Mouse (Mus musculus): Measurements from ENCODE around the gene Smim22. TPM values are rescaled to one million over a fixed set of nuclear protein-coding genes. Genes with fewer than 3 reads are reported as not detected.

Gene Smim22
- total RNA-seq, 2 experiments from 2014 or later, result not detected

Other genes starting within 250 kb of the Smim22 start
- gene Cdip1, start 217.0 kb upstream of the Smim22 start, total RNA-seq (2021), result 100 to 1,000 TPM; 188 to 191 TPM
- gene 4930562C15Rik, start 171.9 kb upstream of the Smim22 start, total RNA-seq (2021), result not detected
- 10 to 100 TPM; 80.1 to 84.6 TPM for gene Ubald1, start 127.0 kb upstream of the Smim22 start, total RNA-seq (2021)
- 100 to 1,000 TPM; 190 to 194 TPM for gene Mgrn1, start 121.0 kb upstream of the Smim22 start, total RNA-seq (2021)
- gene Nudt16l1, start 68.5 kb upstream of the Smim22 start, total RNA-seq (2021), result 10 to 100 TPM; 75.5 to 77.1 TPM
- 10 to 100 TPM; 57.1 to 58.6 TPM for gene Anks3, start 43.1 kb upstream of the Smim22 start, total RNA-seq (2021)
- not detected for gene Sept12, start 9.4 kb upstream of the Smim22 start, total RNA-seq (2021)
- gene Rogdi, start 6.3 kb downstream of the Smim22 start, total RNA-seq (2021), result 100 to 1,000 TPM; 280 to 286 TPM
- 100 to 1,000 TPM; 132 to 134 TPM for gene Glyr1, start 42.6 kb downstream of the Smim22 start, total RNA-seq (2021)
- gene Ubn1, start 42.8 kb downstream of the Smim22 start, total RNA-seq (2021), result 10 to 100 TPM; 40.1 to 40.6 TPM
- gene Ppl, start 125.1 kb downstream of the Smim22 start, total RNA-seq (2021), result under 1 TPM; 0.91 to 0.99 TPM
- 1 to 10 TPM; 2.4 to 3.4 TPM for gene Sec14l5, start 139.8 kb downstream of the Smim22 start, total RNA-seq (2021)
- gene Nagpa, start 196.7 kb downstream of the Smim22 start, total RNA-seq (2021), result 1 to 10 TPM; 8.8 to 9.4 TPM
- 1 to 10 TPM; 9.6 to 9.8 TPM for gene AU021092, start 215.0 kb downstream of the Smim22 start, total RNA-seq (2021)
- 10 to 100 TPM; 25.6 to 30.7 TPM for gene Alg1, start 226.3 kb downstream of the Smim22 start, total RNA-seq (2021)
- 1 to 10 TPM; 3.6 to 4.0 TPM for gene Eef2kmt, start 248.7 kb downstream of the Smim22 start, total RNA-seq (2021)

Measured in layer of hippocampus, postnatal 14 days (tissue).